Mouse (Mus musculus) olfactory bulb, adult 2 months (tissue): ENCODE data around the gene Top2a. TPM values are rescaled to one million over a fixed set of nuclear protein-coding genes. Genes with fewer than 3 reads are reported as not detected.

ENCODE experiments used
- H3K27ac ChIP-seq: fragments of 200-500 bp; 2 replicates; pipeline ENCODE4 v1.5.1; 2012; ENCODE audit warnings: low read depth, low read length; ENCODE audit not compliant: insufficient read depth
- H3K4me1 ChIP-seq: fragments of 200-500 bp; 2 replicates; pipeline ENCODE4 v1.6.1; 2012; ENCODE audit warnings: low read length; ENCODE audit not compliant: control insufficient read depth, insufficient read depth
- H3K4me3 ChIP-seq: fragments of 200-500 bp; 2 replicates; pipeline ENCODE4 v1.5.1; 2012; ENCODE audit warnings: mild to moderate bottlenecking, low read depth, low read length, moderate library complexity; ENCODE audit not compliant: insufficient read depth
- CTCF ChIP-seq: fragments of 200-500 bp; IDR thresholded peaks from 2 replicates; pipeline ENCODE4 v1.5.1; 2012; ENCODE audit warnings: low read depth, mild to moderate bottlenecking, low read length, moderate library complexity; ENCODE audit not compliant: insufficient read depth
- POLR2A ChIP-seq: fragments of 200-500 bp; IDR thresholded peaks from 2 replicates; pipeline ENCODE4 v1.6.1; 2012; ENCODE audit warnings: mild to moderate bottlenecking, low read depth, low read length, moderate library complexity; ENCODE audit not compliant: insufficient read depth
- WGBS: fragments of 180-500 bp; shearing (Covaris S2); methylation state at CpG from one replicate; pipeline ENCODE4 v1.1.7; 2018; 5-methylcytosine and 5-hydroxymethylcytosine counted together
- polyA plus RNA-seq: library from polyadenylated mRNA; stranded (reverse); fragments of >200 nt; gene quantifications from 2 replicates; pipeline ENCODE4 v1.2.4, GENCODE M21; 2012; ENCODE audit warnings: low replicate concordance; ENCODE audit not compliant: missing spikeins, insufficient read depth, insufficient read length

Top2a gene
- polyA plus RNA-seq, 1 experiment: 288 TPM

- WGBS: 67% methylated on average over 16 of the region's 16 CpGs
- TF ChIP-seq CTCF (no peak), POLR2A (no peak)
- H3K4me1 ChIP-seq: peaks cover 20% of the 10 kb centered on the region
- H3K27ac ChIP-seq: no peak overlapping the region
- H3K4me3 ChIP-seq: peak overlapping the region; percentile 44
Measured at GRCm38 (mm10) chr11:99041841-99042780, 18.1 kb upstream of the Top2a start.

- H3K27ac ChIP-seq: no peak within 1 kb of the TSS
- peak within 1 kb of the TSS; percentile 44 for H3K4me3 ChIP-seq
- peaks cover 19% of the 10 kb centered on the region for H3K4me1 ChIP-seq
- TF ChIP-seq CTCF (no peak), POLR2A (no peak; the same call in 1 of the 2 replicates)
- WGBS: under 1% methylated on average over 63 of the region's 63 CpGs
Measured at GRCm38 (mm10) chr11:99041051-99041729, 17.2 kb upstream of the Top2a start, which contains the start of gene Igfbp4. TSS of gene Igfbp4 (plus strand) at chr11:99041244.

- Histone ChIP-seq H3K4me3 (peak overlapping the region; percentile 44), H3K27ac (no peak overlapping the region), H3K4me1 (peaks cover 19% of the 10 kb centered on the region)
- TF ChIP-seq POLR2A: no peak
- TF ChIP-seq CTCF: no peak
- WGBS: 5% methylated on average over 17 of the region's 17 CpGs
Measured at GRCm38 (mm10) chr11:99040346-99040974, 16.5 kb upstream of the Top2a start.

- no peak overlapping the region for H3K27ac ChIP-seq
- H3K4me3 ChIP-seq: peak overlapping the region; percentile 33
- H3K4me1 ChIP-seq: peaks cover 19% of the 10 kb centered on the region
- TF ChIP-seq POLR2A (no peak), CTCF (peak; percentile 74)
- WGBS: under 1% methylated on average over 15 of the region's 15 CpGs
Measured at GRCm38 (mm10) chr11:99039782-99040181, 15.8 kb upstream of the Top2a start.

- Histone ChIP-seq H3K4me3 (no peak overlapping the region), H3K4me1 (peaks cover 14% of the 10 kb centered on the region), H3K27ac (no peak overlapping the region)
- TF ChIP-seq CTCF (no peak), POLR2A (no peak)
- WGBS: 87% methylated on average over 6 of the region's 6 CpGs
Measured at GRCm38 (mm10) chr11:99036254-99036653, 12.3 kb upstream of the Top2a start.

GRCm38 (mm10) chr11:99035350-99035749 is 11.4 kb upstream of the Top2a start:
- no peak for TF ChIP-seq POLR2A
- no peak overlapping the region for H3K4me3 ChIP-seq
- H3K4me1 ChIP-seq: peaks cover 5% of the 10 kb centered on the region
- H3K27ac ChIP-seq: no peak overlapping the region
- WGBS: 68% methylated on average over 4 of the region's 4 CpGs

- WGBS: 88% methylated on average over 12 of the region's 12 CpGs
- peaks cover 10% of the 10 kb centered on the region for H3K4me1 ChIP-seq
- TF ChIP-seq CTCF: no peak
- no peak for TF ChIP-seq POLR2A
- H3K27ac ChIP-seq: no peak overlapping the region
- no peak overlapping the region for H3K4me3 ChIP-seq
Measured at GRCm38 (mm10) chr11:99026899-99027440, 3.0 kb upstream of the Top2a start.

- Histone ChIP-seq H3K27ac (no peak overlapping the region), H3K4me1 (peaks cover 10% of the 10 kb centered on the region), H3K4me3 (no peak overlapping the region)
- no peak for TF ChIP-seq CTCF
- TF ChIP-seq POLR2A: no peak
- 96% methylated on average over 6 of the region's 6 CpGs for WGBS
Measured at GRCm38 (mm10) chr11:99025878-99026277, 1.9 kb upstream of the Top2a start.
